Mouse (Mus musculus): ENCODE results near the gene R3hcc1l. TPM values are rescaled to one million over a fixed set of nuclear protein-coding genes. Genes with fewer than 3 reads are reported as not detected.

Gene R3hcc1l
- 42.0 and 48.4 TPM in 2 replicates for polyA plus RNA-seq (2012; ENCODE audit: insufficient read depth, insufficient read length, missing spikeins)

GRCm38 (mm10) chr19:42518620-42519310 lies at the start of gene R3hcc1l:
Gene R3hcc1l, plus strand, starts transcription at chr19:42518759.
- peak within 1 kb of the TSS; percentile 68 for H3K27ac ChIP-seq (ENCODE audit: insufficient read depth, low read depth, low read length)
- H3K4me1 ChIP-seq (ENCODE audit: control insufficient read depth, insufficient read depth, low read length) = peaks cover 10% of the 10 kb centered on the region
- H3K4me3 ChIP-seq (ENCODE audit: insufficient read depth, low read length) = peak within 1 kb of the TSS; percentile 85
- TF ChIP-seq POLR2A (IDR thresholded peaks at IDR 0.05; ENCODE audit: borderline replicate concordance, low read depth, low read length) = 0 out of 2 replicates have a peak, but pooled peaks have one; percentile 20
- TF ChIP-seq CTCF (IDR thresholded peaks at IDR 0.05; ENCODE audit: low read depth, low read length) = no peak

DNA sequence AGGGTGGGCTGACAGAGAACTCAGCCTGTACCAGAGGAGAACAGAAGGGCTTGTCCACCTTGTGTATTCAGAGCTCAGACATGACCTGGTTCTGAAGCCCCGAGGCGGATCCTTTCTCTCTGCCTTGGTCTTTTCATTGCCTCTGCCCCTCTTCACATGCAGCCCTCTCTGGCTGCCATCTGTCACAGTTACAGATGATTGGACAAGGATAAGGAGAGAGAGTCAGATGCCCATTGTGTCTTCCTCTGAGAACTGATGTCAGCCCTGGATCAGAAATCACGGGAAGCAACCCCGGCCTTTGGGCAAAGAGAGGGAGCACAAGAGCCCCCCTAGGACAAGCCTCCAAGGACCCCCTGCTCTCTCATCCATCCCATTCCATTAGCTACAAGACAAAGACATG lies 47.0 kb upstream of the R3hcc1l start:
- Histone ChIP-seq H3K4me3 (ENCODE audit: insufficient read depth, low read length) (no peak overlapping the region), H3K4me1 (ENCODE audit: control insufficient read depth, insufficient read depth, low read length) (no peaks in the 10 kb centered on the region), H3K27ac (ENCODE audit: insufficient read depth, low read depth, low read length) (no peak overlapping the region)
- TF ChIP-seq POLR2A (IDR thresholded peaks at IDR 0.05; ENCODE audit: borderline replicate concordance, low read depth, low read length) = no peak
- TF ChIP-seq CTCF (IDR thresholded peaks at IDR 0.05; ENCODE audit: low read depth, low read length) = no peak

GRCm38 (mm10) chr19:42472831-42473230 lies 45.7 kb upstream of the R3hcc1l start:
- no peak overlapping the region for H3K4me3 ChIP-seq (ENCODE audit: insufficient read depth, low read length)
- H3K27ac ChIP-seq (ENCODE audit: insufficient read depth, low read depth, low read length) = no peak overlapping the region
- TF ChIP-seq CTCF (IDR thresholded peaks at IDR 0.05; ENCODE audit: low read depth, low read length) (no peak), POLR2A (IDR thresholded peaks at IDR 0.05; ENCODE audit: borderline replicate concordance, low read depth, low read length) (no peak)
- H3K4me1 ChIP-seq (ENCODE audit: control insufficient read depth, insufficient read depth, low read length) = peaks cover 7% of the 10 kb centered on the region

GRCm38 (mm10) chr19:42477769-42478168 lies 40.8 kb upstream of the R3hcc1l start:
- H3K27ac ChIP-seq (ENCODE audit: insufficient read depth, low read depth, low read length) = no peak overlapping the region
- peaks cover 12% of the 10 kb centered on the region for H3K4me1 ChIP-seq (ENCODE audit: control insufficient read depth, insufficient read depth, low read length)
- no peak overlapping the region for H3K4me3 ChIP-seq (ENCODE audit: insufficient read depth, low read length)
- no peak for TF ChIP-seq CTCF (IDR thresholded peaks at IDR 0.05; ENCODE audit: low read depth, low read length)
- no peak for TF ChIP-seq POLR2A (IDR thresholded peaks at IDR 0.05; ENCODE audit: borderline replicate concordance, low read depth, low read length)

GRCm38 (mm10) chr19:42478303-42478702 lies 40.3 kb upstream of the R3hcc1l start:
- TF ChIP-seq POLR2A (IDR thresholded peaks at IDR 0.05; ENCODE audit: borderline replicate concordance, low read depth, low read length) (no peak), CTCF (IDR thresholded peaks at IDR 0.05; ENCODE audit: low read depth, low read length) (no peak)
- no peak overlapping the region for H3K4me3 ChIP-seq (ENCODE audit: insufficient read depth, low read length)
- H3K4me1 ChIP-seq (ENCODE audit: control insufficient read depth, insufficient read depth, low read length) = peaks cover 12% of the 10 kb centered on the region
- H3K27ac ChIP-seq (ENCODE audit: insufficient read depth, low read depth, low read length) = no peak overlapping the region

DNA sequence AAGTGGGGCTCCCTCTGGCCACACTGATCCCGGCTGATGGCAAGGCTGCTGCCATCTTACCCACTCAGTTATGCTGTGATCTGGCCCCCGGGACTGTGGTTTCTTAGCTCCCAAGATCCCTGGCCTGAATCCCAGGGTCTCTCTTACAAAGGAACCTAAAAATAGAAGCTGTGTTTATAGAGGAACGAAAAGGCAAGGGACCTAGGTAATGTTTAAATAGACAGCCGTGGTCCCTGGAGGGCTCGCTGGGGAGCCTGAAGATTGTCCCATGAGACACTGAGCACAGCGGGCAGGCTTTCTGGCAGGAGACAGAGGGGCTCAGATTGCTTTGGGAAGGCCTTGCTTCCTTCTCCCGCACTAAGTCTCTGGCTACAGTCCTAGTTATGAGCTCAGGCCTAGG lies 33.1 kb upstream of the R3hcc1l start:
- TF ChIP-seq POLR2A (IDR thresholded peaks at IDR 0.05; ENCODE audit: borderline replicate concordance, low read depth, low read length) = no peak
- no peak for TF ChIP-seq CTCF (IDR thresholded peaks at IDR 0.05; ENCODE audit: low read depth, low read length)
- no peak overlapping the region for H3K27ac ChIP-seq (ENCODE audit: insufficient read depth, low read depth, low read length)
- no peak overlapping the region for H3K4me3 ChIP-seq (ENCODE audit: insufficient read depth, low read length)
- peaks cover 5% of the 10 kb centered on the region for H3K4me1 ChIP-seq (ENCODE audit: control insufficient read depth, insufficient read depth, low read length)

GRCm38 (mm10) chr19:42487261-42487660 lies 31.3 kb upstream of the R3hcc1l start:
- Histone ChIP-seq H3K4me1 (ENCODE audit: control insufficient read depth, insufficient read depth, low read length) (peaks cover 5% of the 10 kb centered on the region), H3K27ac (ENCODE audit: insufficient read depth, low read depth, low read length) (no peak overlapping the region), H3K4me3 (ENCODE audit: insufficient read depth, low read length) (no peak overlapping the region)
- TF ChIP-seq POLR2A (IDR thresholded peaks at IDR 0.05; ENCODE audit: borderline replicate concordance, low read depth, low read length) (no peak), CTCF (IDR thresholded peaks at IDR 0.05; ENCODE audit: low read depth, low read length) (no peak)

DNA sequence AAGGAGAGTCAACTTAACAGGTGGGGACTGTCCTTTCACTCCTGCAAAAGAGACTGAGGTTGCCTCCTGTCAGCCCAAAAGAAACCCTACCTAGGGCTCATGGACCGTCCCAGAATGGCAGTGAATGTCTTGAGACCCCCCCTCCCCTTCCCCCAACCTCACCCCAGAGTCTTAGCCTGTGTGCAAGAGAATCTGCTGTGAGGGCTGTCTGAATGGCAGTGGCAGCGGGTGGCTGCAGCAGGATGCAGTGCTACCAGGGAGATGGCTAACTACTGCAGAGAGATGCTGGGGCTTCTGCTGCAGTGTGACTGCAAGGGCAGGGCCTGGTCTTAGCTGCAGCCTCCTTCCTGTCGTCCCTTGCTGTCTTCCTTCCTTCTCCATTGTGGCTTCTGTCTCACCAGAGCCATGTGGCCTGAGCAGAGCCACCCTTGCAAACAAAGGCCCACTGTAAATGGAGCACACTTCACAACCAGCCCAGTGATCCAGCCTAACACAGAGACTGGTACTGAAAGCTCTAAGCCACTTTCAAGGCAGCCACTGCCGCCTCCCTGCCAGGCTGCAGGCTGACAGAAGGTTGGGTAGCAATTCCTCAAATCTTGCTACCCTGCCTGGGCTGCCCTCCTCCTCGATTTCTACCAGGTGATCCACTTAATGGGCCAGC lies 25.2 kb upstream of the R3hcc1l start:
- Histone ChIP-seq H3K4me1 (ENCODE audit: control insufficient read depth, insufficient read depth, low read length) (no peaks in the 10 kb centered on the region), H3K4me3 (ENCODE audit: insufficient read depth, low read length) (no peak overlapping the region), H3K27ac (ENCODE audit: insufficient read depth, low read depth, low read length) (no peak overlapping the region)
- TF ChIP-seq CTCF (IDR thresholded peaks at IDR 0.05; ENCODE audit: low read depth, low read length) (no peak), POLR2A (IDR thresholded peaks at IDR 0.05; ENCODE audit: borderline replicate concordance, low read depth, low read length) (no peak)

GRCm38 (mm10) chr19:42504156-42504555 lies 14.4 kb upstream of the R3hcc1l start:
- H3K4me1 ChIP-seq (ENCODE audit: control insufficient read depth, insufficient read depth, low read length) = no peaks in the 10 kb centered on the region
- TF ChIP-seq POLR2A (IDR thresholded peaks at IDR 0.05; ENCODE audit: borderline replicate concordance, low read depth, low read length) (no peak), CTCF (IDR thresholded peaks at IDR 0.05; ENCODE audit: low read depth, low read length) (no peak)
- no peak overlapping the region for H3K4me3 ChIP-seq (ENCODE audit: insufficient read depth, low read length)
- H3K27ac ChIP-seq (ENCODE audit: insufficient read depth, low read depth, low read length) = no peak overlapping the region

GRCm38 (mm10) chr19:42509625-42510024 lies 8.9 kb upstream of the R3hcc1l start:
- peaks cover 26% of the 10 kb centered on the region for H3K4me1 ChIP-seq (ENCODE audit: control insufficient read depth, insufficient read depth, low read length)
- H3K4me3 ChIP-seq (ENCODE audit: insufficient read depth, low read length) = no peak overlapping the region
- H3K27ac ChIP-seq (ENCODE audit: insufficient read depth, low read depth, low read length) = no peak overlapping the region
- no peak for TF ChIP-seq CTCF (IDR thresholded peaks at IDR 0.05; ENCODE audit: low read depth, low read length)
- TF ChIP-seq POLR2A (IDR thresholded peaks at IDR 0.05; ENCODE audit: borderline replicate concordance, low read depth, low read length) = no peak
